Mouse (Mus musculus): ENCODE data around the gene Baiap2. TPM values are rescaled to one million over a fixed set of nuclear protein-coding genes. Genes with fewer than 3 reads are reported as not detected.
A peak's percentile ranks its signal among the peaks of the same experiment; 100 is the strongest.

The Baiap2 gene
- polyA plus RNA-seq, 1 experiment from 2014 or later: 7.0 TPM

GRCm38 (mm10) chr11:120040440-120040839 lies 97.9 kb downstream of the Baiap2 start:
- no peak for ATAC-seq
- 35% methylated on average over 8 of the region's 8 CpGs for WGBS (ENCODE audit: insufficient replicate concordance)
- Histone ChIP-seq H3K27me3 (replicated peaks) (peaks cover 10% of the 10 kb centered on the region), H3K4me2 (no peak overlapping the region), H3K9ac (no peak overlapping the region), H3K4me1 (peaks cover 22% of the 10 kb centered on the region), H3K27ac (no peak overlapping the region), H3K9me3 (replicated peaks) (no peaks in the 10 kb centered on the region), H3K36me3 (no peaks in the 10 kb centered on the region), H3K4me3 (no peak overlapping the region)

GRCm38 (mm10) chr11:120041191-120042123 lies 98.9 kb downstream of the Baiap2 start:
- H3K9ac ChIP-seq: no peak overlapping the region
- ATAC-seq: peak; percentile 64
- H3K4me1 ChIP-seq: peaks cover 22% of the 10 kb centered on the region
- H3K27me3 ChIP-seq (replicated peaks): peaks cover 20% of the 10 kb centered on the region
- H3K36me3 ChIP-seq: no peaks in the 10 kb centered on the region
- no peak overlapping the region for H3K4me3 ChIP-seq
- no peaks in the 10 kb centered on the region for H3K9me3 ChIP-seq (replicated peaks)
- WGBS (ENCODE audit: insufficient replicate concordance): 39% methylated on average over 13 of the region's 13 CpGs
- H3K4me2 ChIP-seq: peak overlapping the region; percentile 19
- H3K27ac ChIP-seq: peak overlapping the region; percentile 28; the same call in 1 of the 2 replicates

GRCm38 (mm10) chr11:120042141-120042838 lies 99.7 kb downstream of the Baiap2 start:
- Histone ChIP-seq H3K27me3 (replicated peaks) (peaks cover 29% of the 10 kb centered on the region), H3K27ac (peak overlapping the region; percentile 28; the same call in 1 of the 2 replicates), H3K4me2 (no peak overlapping the region), H3K4me1 (peaks cover 22% of the 10 kb centered on the region), H3K4me3 (no peak overlapping the region), H3K9me3 (replicated peaks) (no peaks in the 10 kb centered on the region), H3K9ac (no peak overlapping the region), H3K36me3 (no peaks in the 10 kb centered on the region)
- ATAC-seq: no peak; the same call in 1 of the 2 replicates
- WGBS (ENCODE audit: insufficient replicate concordance): 40% methylated on average over 7 of the region's 7 CpGs

DNA sequence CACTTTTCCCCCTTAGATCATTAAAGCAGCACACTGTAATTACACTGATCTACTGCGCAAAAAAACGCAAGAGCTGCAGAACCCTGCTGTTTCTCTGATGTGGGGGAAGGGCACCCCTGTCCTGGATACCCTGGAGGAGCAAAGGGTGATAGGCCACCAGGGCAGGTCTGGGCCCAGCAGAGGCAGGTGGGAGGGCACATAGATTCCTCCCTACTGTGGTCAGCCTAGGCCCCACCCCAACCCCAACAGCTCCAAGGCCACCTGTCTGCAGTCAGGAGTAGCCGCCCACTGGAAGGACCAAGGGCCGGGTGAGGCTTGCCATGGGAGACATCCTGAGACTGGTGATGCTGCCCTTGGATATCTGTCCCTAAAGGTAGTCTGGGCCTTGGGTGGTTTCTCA lies 102.8 kb downstream of the Baiap2 start:
- Histone ChIP-seq H3K27ac (no peak overlapping the region), H3K4me1 (peaks cover 13% of the 10 kb centered on the region), H3K36me3 (no peaks in the 10 kb centered on the region), H3K4me3 (no peak overlapping the region), H3K9ac (no peak overlapping the region), H3K9me3 (replicated peaks) (no peaks in the 10 kb centered on the region), H3K4me2 (no peak overlapping the region), H3K27me3 (replicated peaks) (peaks cover 58% of the 10 kb centered on the region)
- WGBS (ENCODE audit: insufficient replicate concordance): 58% methylated on average over 4 of the region's 4 CpGs
- no peak for ATAC-seq

- ATAC-seq: no peak
- WGBS (ENCODE audit: insufficient replicate concordance): 55% methylated on average over 11 of the region's 11 CpGs
- H3K9me3 ChIP-seq (replicated peaks): no peaks in the 10 kb centered on the region
- H3K27ac ChIP-seq: no peak overlapping the region
- no peaks in the 10 kb centered on the region for H3K36me3 ChIP-seq
- H3K9ac ChIP-seq: no peak overlapping the region
- H3K4me2 ChIP-seq: peak overlapping the region; percentile 68; the same call in 1 of the 2 replicates
- H3K27me3 ChIP-seq (replicated peaks): peaks cover 61% of the 10 kb centered on the region
- H3K4me3 ChIP-seq: no peak overlapping the region
- H3K4me1 ChIP-seq: peaks cover 13% of the 10 kb centered on the region
These were observed 103.4 kb downstream of the Baiap2 start for GRCm38 (mm10) chr11:120045839-120046552.

- H3K36me3 ChIP-seq: no peaks in the 10 kb centered on the region
- WGBS (ENCODE audit: insufficient replicate concordance): 5% methylated on average over 58 of the region's 63 CpGs
- 0 out of 2 replicates have a peak within 1 kb of the TSS, but pooled peaks have one; percentile 24 for H3K9ac ChIP-seq
- peak within 1 kb of the TSS; percentile 68 for H3K4me2 ChIP-seq
- no peaks in the 10 kb centered on the region for H3K9me3 ChIP-seq (replicated peaks)
- peaks cover 7% of the 10 kb centered on the region; the same call in 1 of the 2 replicates for H3K4me1 ChIP-seq
- no peak for ATAC-seq
- H3K4me3 ChIP-seq: peak within 1 kb of the TSS; percentile 44
- no peak within 1 kb of the TSS for H3K27ac ChIP-seq
- H3K27me3 ChIP-seq (replicated peaks): peaks cover 66% of the 10 kb centered on the region
These were observed 104.1 kb downstream of the Baiap2 start, which contains the start of gene Aatk for GRCm38 (mm10) chr11:120046553-120047191. TSS of gene Aatk (minus strand) at chr11:120047167.

GRCm38 (mm10) chr11:120047531-120048251 lies 105.1 kb downstream of the Baiap2 start:
- 22% methylated on average over 23 of the region's 23 CpGs for whole genome bisulfite sequencing (ENCODE audit: insufficient replicate concordance)
- no peaks in the 10 kb centered on the region for H3K9me3 ChIP-seq (replicated peaks)
- peaks cover 66% of the 10 kb centered on the region for H3K27me3 ChIP-seq (replicated peaks)
- no peak for ATAC-seq
- peak overlapping the region; percentile 68 for H3K4me2 ChIP-seq
- no peak overlapping the region for H3K27ac ChIP-seq
- no peaks in the 10 kb centered on the region for H3K36me3 ChIP-seq
- H3K4me1 ChIP-seq: no peaks in the 10 kb centered on the region
- H3K4me3 ChIP-seq: no peak overlapping the region; the same call in 1 of the 2 replicates
- H3K9ac ChIP-seq: no peak overlapping the region

- no peaks in the 10 kb centered on the region for H3K4me1 ChIP-seq
- H3K4me3 ChIP-seq: no peak overlapping the region; the same call in 1 of the 2 replicates
- no peak overlapping the region for H3K27ac ChIP-seq
- H3K27me3 ChIP-seq (replicated peaks): peaks cover 66% of the 10 kb centered on the region
- 11% methylated on average over 23 of the region's 23 CpGs for WGBS (ENCODE audit: insufficient replicate concordance)
- peak overlapping the region; percentile 28; the same call in 1 of the 2 replicates for H3K4me2 ChIP-seq
- H3K9ac ChIP-seq: no peak overlapping the region
- ATAC-seq: no peak
- H3K36me3 ChIP-seq: no peaks in the 10 kb centered on the region
- H3K9me3 ChIP-seq (replicated peaks): no peaks in the 10 kb centered on the region
These were observed 105.6 kb downstream of the Baiap2 start for GRCm38 (mm10) chr11:120048252-120048556.

DNA sequence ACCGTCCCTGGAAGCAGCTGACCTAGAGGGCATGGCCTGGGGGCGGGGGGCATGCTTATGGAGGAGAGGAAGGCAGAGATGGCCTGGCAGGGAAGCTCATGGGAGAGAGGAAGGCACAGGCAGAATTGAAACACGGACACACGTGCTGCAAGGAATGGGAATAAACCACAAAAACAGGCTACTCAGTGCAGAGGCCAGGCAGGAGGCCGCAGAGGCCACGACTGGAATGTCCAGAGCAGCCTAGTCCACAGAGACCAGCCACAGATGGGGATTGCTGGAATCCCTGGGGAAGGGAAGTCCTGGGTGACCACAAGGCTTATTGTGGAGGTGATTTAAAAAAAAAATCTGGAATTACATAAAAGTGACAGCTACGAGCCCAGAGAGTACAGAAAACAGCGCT lies 106.5 kb downstream of the Baiap2 start:
- Histone ChIP-seq H3K9ac (no peak overlapping the region), H3K4me1 (no peaks in the 10 kb centered on the region), H3K4me2 (no peak overlapping the region), H3K27ac (no peak overlapping the region), H3K4me3 (no peak overlapping the region), H3K36me3 (no peaks in the 10 kb centered on the region), H3K9me3 (replicated peaks) (no peaks in the 10 kb centered on the region), H3K27me3 (replicated peaks) (peaks cover 66% of the 10 kb centered on the region)
- no peak for ATAC-seq
- 65% methylated on average over 8 of the region's 8 CpGs for WGBS (ENCODE audit: insufficient replicate concordance)

- ATAC-seq: no peak
- H3K36me3 ChIP-seq: no peaks in the 10 kb centered on the region
These were observed 108.7 kb downstream of the Baiap2 start for GRCm38 (mm10) chr11:120051124-120051811.

More at GRCm38 (mm10) chr11:120051124-120051811, 108.7 kb downstream of the Baiap2 start:
- Histone ChIP-seq H3K4me3 (no peak overlapping the region), H3K27ac (no peak overlapping the region), H3K4me2 (no peak overlapping the region), H3K4me1 (no peaks in the 10 kb centered on the region), H3K9me3 (replicated peaks) (no peaks in the 10 kb centered on the region), H3K9ac (no peak overlapping the region), H3K27me3 (replicated peaks) (peaks cover 51% of the 10 kb centered on the region)
- WGBS (ENCODE audit: insufficient replicate concordance): 41% methylated on average over 14 of the region's 14 CpGs

All from liver, embryonic 12.5 days (tissue).